Mouse (Mus musculus): Measurements from ENCODE around the gene Tradd. TPM values are rescaled to one million over a fixed set of nuclear protein-coding genes. Genes with fewer than 3 reads are reported as not detected.
A peak's percentile ranks its signal among the peaks of the same experiment; 100 is the strongest.

The Tradd gene
- total RNA-seq (2017): 17.6 and 20.2 TPM in 2 replicates

- ATAC-seq (replicated peaks in 1 of 2; ENCODE audit: insufficient read depth in 1 of 2, low FRiP score in 2 of 2, low TSS enrichment in 1 of 2, low read depth in 1 of 2, poor library complexity in 2 of 2, severe bottlenecking in 2 of 2): peak; percentile 51 to 73
These were observed at the start of gene Tradd, which contains the start of gene Fbxl8 for GRCm38 (mm10) chr8:105264024-105264982. Gene Tradd (minus strand): TSS chr8:105264609. Gene Fbxl8 (plus strand): TSS chr8:105264648.

GRCm38 (mm10) chr8:105313622-105314402 is 49.4 kb upstream of the Tradd start:
- ATAC-seq (replicated peaks in 1 of 2; ENCODE audit: insufficient read depth in 1 of 2, low FRiP score in 2 of 2, low TSS enrichment in 1 of 2, low read depth in 1 of 2, poor library complexity in 2 of 2, severe bottlenecking in 2 of 2): no peak

- ATAC-seq (replicated peaks in 1 of 2; ENCODE audit: insufficient read depth in 1 of 2, low FRiP score in 2 of 2, low TSS enrichment in 1 of 2, low read depth in 1 of 2, poor library complexity in 2 of 2, severe bottlenecking in 2 of 2): peak in 1 of 2 experiments; percentile 14; a peak in 1 of 4 replicates
These were observed 48.6 kb upstream of the Tradd start for GRCm38 (mm10) chr8:105312891-105313481.

- peak in 1 of 2 experiments; percentile 16; a peak in 1 of 4 replicates for ATAC-seq (replicated peaks in 1 of 2; ENCODE audit: insufficient read depth in 1 of 2, low FRiP score in 2 of 2, low TSS enrichment in 1 of 2, low read depth in 1 of 2, poor library complexity in 2 of 2, severe bottlenecking in 2 of 2)
These were observed 47.3 kb upstream of the Tradd start for GRCm38 (mm10) chr8:105311718-105312117.

GRCm38 (mm10) chr8:105310118-105310517 is 45.7 kb upstream of the Tradd start:
- ATAC-seq (replicated peaks in 1 of 2; ENCODE audit: insufficient read depth in 1 of 2, low FRiP score in 2 of 2, low TSS enrichment in 1 of 2, low read depth in 1 of 2, poor library complexity in 2 of 2, severe bottlenecking in 2 of 2): no peak

GRCm38 (mm10) chr8:105309142-105309847 is 44.9 kb upstream of the Tradd start:
- ATAC-seq (replicated peaks in 1 of 2; ENCODE audit: insufficient read depth in 1 of 2, low FRiP score in 2 of 2, low TSS enrichment in 1 of 2, low read depth in 1 of 2, poor library complexity in 2 of 2, severe bottlenecking in 2 of 2): no peak

GRCm38 (mm10) chr8:105308428-105308827 is 44.0 kb upstream of the Tradd start:
- ATAC-seq (replicated peaks in 1 of 2; ENCODE audit: insufficient read depth in 1 of 2, low FRiP score in 2 of 2, low TSS enrichment in 1 of 2, low read depth in 1 of 2, poor library complexity in 2 of 2, severe bottlenecking in 2 of 2): no peak

GRCm38 (mm10) chr8:105307670-105308069 is 43.3 kb upstream of the Tradd start:
- no peak for ATAC-seq (replicated peaks in 1 of 2; ENCODE audit: insufficient read depth in 1 of 2, low FRiP score in 2 of 2, low TSS enrichment in 1 of 2, low read depth in 1 of 2, poor library complexity in 2 of 2, severe bottlenecking in 2 of 2)

- no peak for ATAC-seq (replicated peaks in 1 of 2; ENCODE audit: insufficient read depth in 1 of 2, low FRiP score in 2 of 2, low TSS enrichment in 1 of 2, low read depth in 1 of 2, poor library complexity in 2 of 2, severe bottlenecking in 2 of 2)
These were observed 41.8 kb upstream of the Tradd start for GRCm38 (mm10) chr8:105306146-105306691.

GRCm38 (mm10) chr8:105305211-105306145 is 41.1 kb upstream of the Tradd start, which contains the start of gene Elmo3:
Gene Elmo3 (plus strand): TSS chr8:105305601.
- ATAC-seq (replicated peaks in 1 of 2; ENCODE audit: insufficient read depth in 1 of 2, low FRiP score in 2 of 2, low TSS enrichment in 1 of 2, low read depth in 1 of 2, poor library complexity in 2 of 2, severe bottlenecking in 2 of 2): peak; percentile 17 to 46; a peak in 3 of 4 replicates

GRCm38 (mm10) chr8:105304325-105305210 is 40.2 kb upstream of the Tradd start:
- ATAC-seq (replicated peaks in 1 of 2; ENCODE audit: insufficient read depth in 1 of 2, low FRiP score in 2 of 2, low TSS enrichment in 1 of 2, low read depth in 1 of 2, poor library complexity in 2 of 2, severe bottlenecking in 2 of 2): peak in 1 of 2 experiments; percentile 46; a peak in 2 of 4 replicates

GRCm38 (mm10) chr8:105303874-105304273 is 39.5 kb upstream of the Tradd start:
- no peak for ATAC-seq (replicated peaks in 1 of 2; ENCODE audit: insufficient read depth in 1 of 2, low FRiP score in 2 of 2, low TSS enrichment in 1 of 2, low read depth in 1 of 2, poor library complexity in 2 of 2, severe bottlenecking in 2 of 2)

GRCm38 (mm10) chr8:105303396-105303795 is 39.0 kb upstream of the Tradd start:
- no peak for ATAC-seq (replicated peaks in 1 of 2; ENCODE audit: insufficient read depth in 1 of 2, low FRiP score in 2 of 2, low TSS enrichment in 1 of 2, low read depth in 1 of 2, poor library complexity in 2 of 2, severe bottlenecking in 2 of 2)

GRCm38 (mm10) chr8:105299962-105300361 is 35.6 kb upstream of the Tradd start:
- ATAC-seq (replicated peaks in 1 of 2; ENCODE audit: insufficient read depth in 1 of 2, low FRiP score in 2 of 2, low TSS enrichment in 1 of 2, low read depth in 1 of 2, poor library complexity in 2 of 2, severe bottlenecking in 2 of 2): no peak
